Mouse (Mus musculus) lung, adult 2 months (tissue): ENCODE data around the gene Gpam. TPM values are rescaled to one million over a fixed set of nuclear protein-coding genes. Genes with fewer than 3 reads are reported as not detected.

Source experiments
- DNase-seq: peaks from one replicate; pipeline ENCODE4 v3.0.0; 2022
- H3K4me1 ChIP-seq: fragments of 200-500 bp; 2 replicates; pipeline ENCODE4 v1.6.1; 2011; ENCODE audit warnings: low read length; ENCODE audit not compliant: control insufficient read depth, insufficient read depth
- H3K4me3 ChIP-seq: fragments of 200-500 bp; replicated peaks from 2 replicates; pipeline ENCODE3; 2011; ENCODE audit warnings: low read depth, mild to moderate bottlenecking, control low read depth, low read length; ENCODE audit errors: extremely low read depth
- CTCF ChIP-seq: fragments of 200-500 bp; IDR thresholded peaks from 2 replicates; pipeline ENCODE4 v1.5.1; 2011; ENCODE audit warnings: mild to moderate bottlenecking, low read length, control low read depth; ENCODE audit not compliant: insufficient read depth
- POLR2A ChIP-seq: fragments of 200-500 bp; IDR thresholded peaks from 2 replicates; pipeline ENCODE4 v1.6.1; 2011; ENCODE audit warnings: low read depth, mild to moderate bottlenecking, control low read depth, low read length, borderline replicate concordance; ENCODE audit errors: extremely low read depth
- WGBS: fragments of 180-500 bp; shearing (Covaris S2); methylation state at CpG from one replicate; pipeline ENCODE4 v1.1.7; 2018; 5-methylcytosine and 5-hydroxymethylcytosine counted together
- polyA plus RNA-seq: library from polyadenylated mRNA; depleted of rRNA; stranded (reverse); fragments of >200 nt; gene quantifications from 2 replicates; pipeline ENCODE4 v1.2.3, GENCODE M21; 2012

Gpam gene
- polyA plus RNA-seq, 1 experiment: 70.8 TPM

DNA sequence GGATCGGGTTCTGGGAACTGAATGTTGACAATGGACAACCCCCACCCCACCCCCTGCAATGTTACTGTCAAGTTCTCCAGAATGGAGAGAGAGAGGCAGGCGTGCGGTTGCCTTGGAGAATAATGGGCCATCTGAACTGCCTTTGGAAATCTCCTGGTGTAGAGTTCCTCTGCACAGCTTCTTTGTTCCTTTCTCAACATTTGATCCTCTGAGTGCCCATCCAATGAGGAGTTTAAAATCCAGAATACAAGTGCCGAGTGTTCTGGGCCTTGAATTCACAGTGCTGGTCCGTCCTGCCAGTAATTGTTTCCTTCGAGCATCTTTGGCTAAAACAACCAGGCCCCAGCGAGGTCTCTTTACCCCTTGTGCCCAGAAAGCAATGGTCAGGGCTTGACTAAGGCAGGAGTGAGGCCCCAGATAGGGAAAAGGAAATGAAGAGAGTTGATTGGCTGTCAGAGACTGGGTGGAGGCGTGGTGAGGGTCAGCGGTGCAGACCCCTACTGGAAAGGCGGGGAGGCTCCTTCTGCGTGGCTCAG is 4.0 kb downstream of the Gpam start:
- 62% methylated on average over 11 of the region's 11 CpGs for WGBS

DNA sequence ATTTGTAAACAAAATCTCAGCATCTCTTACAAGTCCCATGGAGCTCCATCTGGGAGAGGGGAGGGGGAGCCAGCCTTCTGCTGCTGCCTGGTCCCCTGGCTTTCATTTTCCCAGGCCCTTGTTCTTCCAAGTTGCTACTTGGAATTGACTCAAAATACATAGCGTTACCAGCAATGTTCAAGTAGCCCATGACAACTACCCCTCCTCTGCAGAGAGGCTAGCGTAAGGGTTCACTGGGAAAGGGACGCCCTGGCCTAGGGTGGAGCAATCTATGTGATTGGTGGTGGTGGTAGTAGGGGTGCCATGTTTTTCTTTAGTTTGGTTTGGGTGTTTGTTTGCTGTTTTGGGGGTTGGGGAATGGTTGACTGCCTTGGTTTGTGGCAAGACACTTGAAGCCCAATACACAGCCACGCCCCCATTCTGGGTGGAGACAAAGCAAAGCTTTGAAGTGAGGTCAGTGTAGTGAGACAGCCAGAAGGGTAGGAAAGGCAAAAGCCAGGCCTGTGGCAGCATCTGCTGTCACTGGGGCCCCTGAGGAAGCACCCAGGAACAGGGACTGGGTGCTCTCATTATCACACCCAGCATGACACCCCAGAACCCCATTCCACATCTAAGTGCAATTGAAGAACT is 4.6 kb downstream of the Gpam start:
- 60% methylated on average over 4 of the region's 4 CpGs for WGBS
- TF ChIP-seq POLR2A (no peak), CTCF (no peak)
- no peaks in the 10 kb centered on the region for H3K4me1 ChIP-seq
- DNase-seq: no peak
- no peak overlapping the region for H3K4me3 ChIP-seq

More for the DNA sequence above, 4.0 kb downstream of the Gpam start:
- no peak for TF ChIP-seq POLR2A
- no peak for TF ChIP-seq CTCF
- H3K4me3 ChIP-seq: no peak overlapping the region
- H3K4me1 ChIP-seq: no peaks in the 10 kb centered on the region
- no peak for DNase-seq

DNA sequence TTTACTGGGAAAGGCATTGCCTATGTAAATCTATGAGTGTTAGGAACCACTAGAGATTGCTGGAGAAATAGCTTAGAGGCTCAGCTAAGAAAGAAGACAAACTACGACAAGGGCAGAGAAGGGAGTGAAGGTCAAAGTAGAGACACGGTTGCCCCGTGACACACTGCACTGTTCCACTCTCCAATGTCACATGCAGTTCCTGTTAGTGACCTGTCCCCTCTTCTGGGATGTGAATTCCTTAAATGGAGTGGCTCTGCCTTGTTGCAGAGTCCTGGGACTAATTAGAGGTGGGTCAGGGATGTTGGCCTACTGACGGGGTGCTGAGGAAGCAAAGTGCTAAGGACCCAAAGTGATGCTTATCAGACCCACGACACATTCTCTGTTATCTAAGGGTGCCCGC is 5.2 kb downstream of the Gpam start:
- 52% methylated on average over 6 of the region's 6 CpGs for WGBS
- Histone ChIP-seq H3K4me1 (no peaks in the 10 kb centered on the region), H3K4me3 (no peak overlapping the region)
- DNase-seq: no peak
- TF ChIP-seq CTCF (no peak), POLR2A (no peak)

DNA sequence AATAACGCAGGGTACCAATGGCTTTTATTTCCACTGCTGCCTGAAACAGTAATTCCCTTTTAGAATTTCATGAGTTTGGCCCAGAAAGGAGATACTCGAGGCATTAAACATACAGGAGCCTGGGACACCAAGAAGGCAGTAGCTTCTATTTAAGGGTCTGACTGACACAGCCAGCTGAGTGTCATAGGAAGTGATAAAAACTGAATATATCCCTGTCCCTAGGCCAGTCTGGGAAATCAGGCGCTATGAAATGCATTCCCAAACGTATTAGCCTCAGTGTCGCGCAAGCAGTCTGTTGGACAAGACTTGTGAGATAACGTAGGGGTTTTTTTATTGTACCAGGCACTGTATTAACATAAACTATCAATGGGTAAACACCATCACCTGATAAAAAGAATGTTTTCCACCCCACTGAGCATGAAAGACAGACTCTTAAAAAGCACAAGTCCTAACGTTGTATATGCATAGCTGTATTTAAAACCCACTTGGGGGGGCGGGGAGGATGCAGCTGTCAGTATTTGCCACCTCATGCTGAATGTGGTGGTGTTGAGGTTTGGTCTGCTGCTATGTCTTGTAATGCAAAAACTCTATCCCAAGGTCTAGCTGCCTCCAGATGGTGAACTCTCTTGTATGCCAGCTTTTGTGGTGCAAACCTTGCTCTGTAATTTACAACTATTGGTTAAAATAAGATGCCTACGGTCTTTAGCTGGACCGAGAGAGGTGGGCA is 6.4 kb downstream of the Gpam start:
- 58% methylated on average over 11 of the region's 11 CpGs for WGBS
- no peak for TF ChIP-seq POLR2A
- no peak for TF ChIP-seq CTCF
- DNase-seq: no peak
- no peak overlapping the region for H3K4me3 ChIP-seq
- no peaks in the 10 kb centered on the region for H3K4me1 ChIP-seq

DNA sequence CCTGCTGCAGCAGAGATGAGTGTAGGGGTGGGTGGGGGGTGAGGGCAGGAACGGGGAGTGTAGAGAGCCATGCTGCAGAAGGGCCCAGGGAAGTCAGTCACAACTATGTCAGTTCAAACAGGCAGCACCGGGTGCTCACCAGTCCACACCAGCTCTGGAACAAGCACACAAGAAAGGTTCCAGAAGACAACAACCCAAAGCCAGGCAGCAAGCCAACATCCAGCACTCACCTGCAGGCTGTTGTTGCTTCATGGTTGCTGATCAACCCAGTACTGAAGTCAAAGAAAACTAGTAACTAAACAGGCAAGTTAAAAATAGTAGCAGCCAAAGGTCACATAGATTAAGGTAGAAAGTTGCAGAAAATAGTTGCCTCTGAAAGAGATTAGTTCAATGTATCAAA is 7.5 kb downstream of the Gpam start:
- WGBS: 43% methylated on average over 2 of the region's 2 CpGs
- TF ChIP-seq CTCF (no peak), POLR2A (no peak)

DNA sequence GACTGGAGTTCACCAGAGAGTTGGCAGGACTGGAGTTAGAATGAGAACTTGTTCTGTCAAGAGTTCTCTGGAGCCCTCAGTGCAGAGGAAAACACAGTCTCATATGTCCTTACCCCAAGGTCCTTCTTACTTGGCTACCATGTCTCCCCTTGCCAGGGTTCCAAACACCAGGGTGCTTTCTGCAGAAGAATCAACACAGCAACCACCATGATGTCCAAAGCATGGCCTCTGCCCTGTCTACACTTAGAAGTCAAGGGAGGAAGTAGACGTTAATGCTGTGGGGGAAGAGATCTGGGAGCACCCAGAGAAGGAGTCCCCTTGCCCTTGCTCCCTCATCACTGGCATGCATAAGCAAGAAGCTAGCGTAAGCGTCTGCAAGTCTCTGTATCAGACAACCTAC is 9.0 kb downstream of the Gpam start:
- H3K4me3 ChIP-seq: no peak overlapping the region
- no peaks in the 10 kb centered on the region for H3K4me1 ChIP-seq
- 70% methylated on average over 3 of the region's 3 CpGs for WGBS
- TF ChIP-seq POLR2A (no peak), CTCF (no peak)
- DNase-seq: no peak

More for the DNA sequence above, 7.5 kb downstream of the Gpam start:
- no peak for DNase-seq
- H3K4me3 ChIP-seq: no peak overlapping the region
- H3K4me1 ChIP-seq: no peaks in the 10 kb centered on the region

DNA sequence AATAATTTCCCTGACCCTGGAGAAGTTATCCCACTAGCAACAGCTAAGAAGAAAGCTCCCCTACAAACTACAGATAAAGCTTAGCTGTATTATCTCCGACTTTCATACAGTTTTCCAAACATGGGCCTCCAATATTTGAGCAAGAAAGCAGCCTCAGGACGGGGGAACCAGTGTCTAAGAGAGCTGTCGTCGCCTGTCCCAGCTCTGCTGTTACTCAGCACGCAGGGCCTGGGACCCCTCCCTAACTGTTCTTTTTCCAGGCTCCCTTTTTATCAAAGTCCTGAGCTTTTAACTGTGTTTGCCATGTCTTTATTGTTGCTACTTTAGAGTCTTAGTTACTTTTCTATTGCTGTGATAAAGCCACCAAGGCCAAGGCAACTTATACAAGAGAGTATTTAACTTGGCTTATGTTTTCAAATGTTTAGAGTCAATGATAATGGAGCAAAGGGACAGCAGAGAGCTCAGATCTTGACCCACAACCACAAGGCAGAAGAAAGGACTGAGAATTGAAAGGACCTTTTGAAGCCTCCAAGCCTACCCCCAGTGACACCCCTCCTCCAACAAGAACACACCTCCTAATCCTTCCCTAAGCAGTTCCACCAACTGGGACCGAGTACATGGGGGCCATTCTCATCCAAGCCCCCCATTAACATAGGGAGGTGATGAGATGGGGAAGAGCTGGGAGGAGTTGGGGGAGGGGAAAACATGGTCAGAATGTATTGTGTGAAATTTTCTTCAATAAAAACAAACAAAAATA is 9.8 kb downstream of the Gpam start:
- Histone ChIP-seq H3K4me3 (no peak overlapping the region), H3K4me1 (no peaks in the 10 kb centered on the region)
- no peak for TF ChIP-seq POLR2A
- no peak for TF ChIP-seq CTCF
- 59% methylated on average over 6 of the region's 6 CpGs for WGBS
- no peak for DNase-seq

DNA sequence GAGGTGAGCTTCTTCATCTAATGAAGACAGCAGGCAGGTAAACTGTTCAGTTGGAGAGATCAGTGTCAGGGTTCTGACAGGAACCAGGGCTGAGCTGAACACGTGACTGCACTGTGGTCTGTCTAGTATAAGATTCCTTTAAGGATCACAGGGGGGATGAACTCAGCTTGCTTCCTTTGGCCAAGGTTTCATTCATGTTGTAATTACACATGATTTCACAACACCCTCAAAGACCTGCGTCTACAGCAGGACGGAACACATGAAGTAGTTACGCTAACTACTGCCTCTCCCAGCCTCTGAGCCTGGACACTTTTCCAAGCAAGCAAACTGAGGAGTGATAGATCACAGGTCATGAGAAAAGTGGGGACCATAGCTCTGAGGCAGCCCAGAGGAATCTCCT is 11.5 kb downstream of the Gpam start:
- 57% methylated on average over 4 of the region's 4 CpGs for WGBS
- no peak overlapping the region for H3K4me3 ChIP-seq
- H3K4me1 ChIP-seq: no peaks in the 10 kb centered on the region
- no peak for TF ChIP-seq CTCF
- TF ChIP-seq POLR2A: no peak
- DNase-seq: no peak

DNA sequence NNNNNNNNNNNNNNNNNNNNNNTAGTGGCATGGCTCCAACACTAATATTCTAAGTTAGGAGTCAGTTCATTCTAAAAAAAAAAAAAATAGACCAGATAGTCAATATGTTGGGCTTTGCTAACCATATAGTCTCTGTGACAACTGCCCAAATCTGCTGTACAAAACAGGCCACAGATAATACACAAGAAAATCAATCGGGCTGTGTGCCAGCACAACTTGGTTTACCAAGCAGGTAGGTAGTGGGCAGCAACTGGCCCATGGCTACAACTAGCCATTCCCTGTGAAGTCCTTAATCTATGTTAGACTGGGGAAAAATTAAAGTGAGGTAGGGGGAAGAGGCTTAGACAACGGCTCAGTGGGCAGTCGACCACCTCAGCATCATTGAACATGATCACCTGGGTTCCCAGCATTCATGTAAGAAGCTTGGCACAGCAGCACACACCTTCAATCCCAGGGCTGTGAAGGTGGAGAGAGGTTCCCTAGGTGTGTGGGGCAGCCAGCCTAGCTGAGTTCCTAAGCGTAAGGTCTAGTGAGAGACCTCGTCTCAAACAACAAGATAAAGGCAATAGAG is 12.1 kb downstream of the Gpam start:
- H3K4me3 ChIP-seq: no peak overlapping the region
- DNase-seq: no peak
- no peaks in the 10 kb centered on the region for H3K4me1 ChIP-seq
- WGBS: 84% methylated on average over 5 of the region's 5 CpGs
- TF ChIP-seq POLR2A (no peak), CTCF (no peak)
